Mouse (Mus musculus): ENCODE results near the gene Chsy1. TPM values are rescaled to one million over a fixed set of nuclear protein-coding genes. Genes with fewer than 3 reads are reported as not detected.

Gene Chsy1
- polyA plus RNA-seq, 1 experiment from 2014 or later: 29.3 TPM

GRCm38 (mm10) chr7:66217531-66218094, 108.3 kb downstream of the Chsy1 start:
- Histone ChIP-seq H3K9me3 (ENCODE audit: control insufficient read depth, low read depth, low read length) (no peaks in the 10 kb centered on the region), H3K4me1 (ENCODE audit: control insufficient read depth, insufficient read depth, low read length) (peaks cover 16% of the 10 kb centered on the region; the same call in 1 of the 2 replicates), H3K9ac (replicated peaks; ENCODE audit: low read depth, low read length) (no peak overlapping the region), H3K36me3 (ENCODE audit: control insufficient read depth, insufficient read depth, low read length) (no peaks in the 10 kb centered on the region), H3K4me2 (replicated peaks; ENCODE audit: low read depth, low read length) (no peak overlapping the region), H3K4me3 (ENCODE audit: low read depth, low read length) (no peak overlapping the region), H3K27me3 (ENCODE audit: control insufficient read depth, insufficient read depth, low read length) (no peaks in the 10 kb centered on the region), H3K27ac (ENCODE audit: low read length) (peak overlapping the region; percentile 90; the same call in 1 of the 2 replicates)
- no peak for ATAC-seq (ENCODE audit: insufficient number of reproducible peaks, insufficient read depth, low FRiP score, low read depth)
- 86% methylated on average over 7 of the region's 7 CpGs for WGBS

GRCm38 (mm10) chr7:66218193-66219014, 109.1 kb downstream of the Chsy1 start:
- H3K27me3 ChIP-seq (ENCODE audit: control insufficient read depth, insufficient read depth, low read length): no peaks in the 10 kb centered on the region
- peaks cover 16% of the 10 kb centered on the region; the same call in 1 of the 2 replicates for H3K4me1 ChIP-seq (ENCODE audit: control insufficient read depth, insufficient read depth, low read length)
- H3K27ac ChIP-seq (ENCODE audit: low read length): peak overlapping the region; percentile 90
- H3K9me3 ChIP-seq (ENCODE audit: control insufficient read depth, low read depth, low read length): no peaks in the 10 kb centered on the region
- ATAC-seq (ENCODE audit: insufficient number of reproducible peaks, insufficient read depth, low FRiP score, low read depth): no peak; the same call in 1 of the 2 replicates
- no peaks in the 10 kb centered on the region for H3K36me3 ChIP-seq (ENCODE audit: control insufficient read depth, insufficient read depth, low read length)
- no peak overlapping the region for H3K9ac ChIP-seq (replicated peaks; ENCODE audit: low read depth, low read length)
- WGBS: 36% methylated on average over 9 of the region's 9 CpGs
- no peak overlapping the region for H3K4me3 ChIP-seq (ENCODE audit: low read depth, low read length)
- H3K4me2 ChIP-seq (replicated peaks; ENCODE audit: low read depth, low read length): no peak overlapping the region

DNA sequence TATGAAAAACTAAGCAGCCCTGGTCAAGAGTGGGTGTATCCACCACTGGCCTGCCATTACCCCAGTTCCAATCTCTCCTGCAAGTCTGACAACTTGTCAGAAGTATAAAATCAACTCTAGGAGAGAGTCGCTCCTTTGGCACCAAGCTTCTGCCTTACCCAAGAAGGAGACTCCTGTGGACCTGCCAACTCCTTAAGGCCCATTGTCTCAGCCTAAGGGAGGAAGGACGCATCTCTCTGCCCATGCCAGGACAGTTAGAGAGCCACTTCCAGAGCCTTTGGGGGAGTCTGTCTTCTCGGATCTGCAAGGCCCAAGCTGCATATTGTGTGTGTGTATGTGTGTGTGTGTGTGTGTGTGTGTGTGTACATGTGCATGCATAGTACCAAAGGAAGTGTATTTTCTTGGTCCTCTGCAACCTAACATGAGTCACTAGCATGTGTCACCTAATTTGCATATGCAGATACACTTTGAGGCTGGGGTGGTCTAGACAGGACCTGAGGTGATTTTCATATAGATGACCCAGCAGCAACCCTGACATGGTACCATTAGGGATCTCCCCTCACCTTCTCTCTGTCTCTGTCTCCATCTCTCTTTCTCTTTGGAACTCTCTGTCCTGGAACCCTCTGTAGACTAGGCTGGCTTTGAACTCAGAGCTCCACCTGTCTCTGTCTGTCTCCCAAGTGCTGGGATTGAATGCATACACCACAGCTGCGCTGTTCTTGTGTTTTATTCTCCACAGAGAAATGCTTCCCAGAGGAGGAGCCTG, 109.9 kb downstream of the Chsy1 start:
- H3K27ac ChIP-seq (ENCODE audit: low read length): peak overlapping the region; percentile 90; the same call in 1 of the 2 replicates
- no peak overlapping the region for H3K4me2 ChIP-seq (replicated peaks; ENCODE audit: low read depth, low read length)
- no peaks in the 10 kb centered on the region for H3K27me3 ChIP-seq (ENCODE audit: control insufficient read depth, insufficient read depth, low read length)
- H3K9ac ChIP-seq (replicated peaks; ENCODE audit: low read depth, low read length): no peak overlapping the region
- WGBS: 87% methylated on average over 4 of the region's 4 CpGs
- H3K4me3 ChIP-seq (ENCODE audit: low read depth, low read length): no peak overlapping the region
- no peaks in the 10 kb centered on the region for H3K36me3 ChIP-seq (ENCODE audit: control insufficient read depth, insufficient read depth, low read length)
- no peak for ATAC-seq (ENCODE audit: insufficient number of reproducible peaks, insufficient read depth, low FRiP score, low read depth)
- H3K4me1 ChIP-seq (ENCODE audit: control insufficient read depth, insufficient read depth, low read length): peaks cover 16% of the 10 kb centered on the region
- no peaks in the 10 kb centered on the region for H3K9me3 ChIP-seq (ENCODE audit: control insufficient read depth, low read depth, low read length)

DNA sequence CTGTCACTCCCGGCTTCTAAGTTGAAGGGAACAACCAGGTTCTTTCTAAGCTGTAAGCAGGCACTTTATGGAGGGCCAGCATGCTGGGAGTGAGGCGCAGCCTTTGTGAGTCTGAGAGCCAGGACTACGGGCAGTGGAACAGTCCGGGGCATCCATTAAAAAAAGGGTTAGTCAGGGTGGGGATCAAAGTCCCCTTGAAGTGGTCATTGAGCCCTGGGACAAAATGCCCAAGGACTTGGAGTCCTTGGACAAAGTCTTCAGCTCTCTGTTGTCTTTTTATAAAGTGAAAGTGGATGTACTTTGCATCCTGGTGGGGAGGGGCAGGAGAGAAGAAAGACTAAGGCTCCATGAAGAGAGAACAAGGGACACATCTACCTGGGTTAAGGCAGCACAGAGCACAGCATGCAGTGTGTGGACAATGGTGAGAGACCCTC, 110.5 kb downstream of the Chsy1 start:
- H3K36me3 ChIP-seq (ENCODE audit: control insufficient read depth, insufficient read depth, low read length): no peaks in the 10 kb centered on the region
- no peak for ATAC-seq (ENCODE audit: insufficient number of reproducible peaks, insufficient read depth, low FRiP score, low read depth)
- WGBS: 84% methylated on average over 4 of the region's 4 CpGs
- no peak overlapping the region for H3K4me2 ChIP-seq (replicated peaks; ENCODE audit: low read depth, low read length)
- no peaks in the 10 kb centered on the region for H3K27me3 ChIP-seq (ENCODE audit: control insufficient read depth, insufficient read depth, low read length)
- no peaks in the 10 kb centered on the region for H3K9me3 ChIP-seq (ENCODE audit: control insufficient read depth, low read depth, low read length)
- no peak overlapping the region for H3K27ac ChIP-seq (ENCODE audit: low read length)
- no peak overlapping the region for H3K9ac ChIP-seq (replicated peaks; ENCODE audit: low read depth, low read length)
- H3K4me1 ChIP-seq (ENCODE audit: control insufficient read depth, insufficient read depth, low read length): peaks cover 16% of the 10 kb centered on the region
- H3K4me3 ChIP-seq (ENCODE audit: low read depth, low read length): no peak overlapping the region

- Histone ChIP-seq H3K4me3 (ENCODE audit: low read depth, low read length) (no peak overlapping the region), H3K4me1 (ENCODE audit: control insufficient read depth, insufficient read depth, low read length) (peaks cover 14% of the 10 kb centered on the region), H3K4me2 (replicated peaks; ENCODE audit: low read depth, low read length) (no peak overlapping the region), H3K9me3 (ENCODE audit: control insufficient read depth, low read depth, low read length) (no peaks in the 10 kb centered on the region), H3K36me3 (ENCODE audit: control insufficient read depth, insufficient read depth, low read length) (no peaks in the 10 kb centered on the region), H3K27me3 (ENCODE audit: control insufficient read depth, insufficient read depth, low read length) (no peaks in the 10 kb centered on the region), H3K9ac (replicated peaks; ENCODE audit: low read depth, low read length) (no peak overlapping the region), H3K27ac (ENCODE audit: low read length) (peak overlapping the region; percentile 48; the same call in 1 of the 2 replicates)
- no peak for ATAC-seq (ENCODE audit: insufficient number of reproducible peaks, insufficient read depth, low FRiP score, low read depth)
- WGBS: 27% methylated on average over 8 of the region's 8 CpGs
These were observed 113.3 kb downstream of the Chsy1 start for GRCm38 (mm10) chr7:66222621-66223091.

Other genes with a start within 250 kb of the Chsy1 start
- 4.3 and 4.9 TPM in 2 replicates for gene Pcsk6, start 247.8 kb upstream of the Chsy1 start, polyA plus RNA-seq (2014; fragmentation: Nextera tagmentation; extraction: Ambion mirVana)
- not detected in 2 replicates for gene Gm45213, start 65.9 kb upstream of the Chsy1 start, polyA plus RNA-seq (2014; fragmentation: Nextera tagmentation; extraction: Ambion mirVana)
- gene Snrpa1, start 50.5 kb upstream of the Chsy1 start, polyA plus RNA-seq (2014; fragmentation: Nextera tagmentation; extraction: Ambion mirVana): 166 and 170 TPM in 2 replicates
- 92.1 and 101 TPM in 2 replicates for gene Selenos, start 29.9 kb upstream of the Chsy1 start, polyA plus RNA-seq (2014; fragmentation: Nextera tagmentation; extraction: Ambion mirVana)

All from stomach, embryonic 14.5 days (tissue).